Mouse (Mus musculus) E14TG2a.4 (cell line): Measurements from ENCODE around the gene Ifnar1.

ENCODE experiments used
- CTCF ChIP-seq: conservative IDR thresholded peaks from 2 replicates; pipeline ENCODE4 v1.5.1; 2014; ENCODE audit warnings: low read length
- NANOG ChIP-seq: IDR thresholded peaks from 2 replicates; pipeline ENCODE4 v1.6.1; 2014; ENCODE audit warnings: borderline replicate concordance, low read length, mixed read lengths
- POU5F1 ChIP-seq: IDR thresholded peaks from 2 replicates; pipeline ENCODE4 v1.6.1; 2014; ENCODE audit warnings: low read length, borderline replicate concordance

DNA sequence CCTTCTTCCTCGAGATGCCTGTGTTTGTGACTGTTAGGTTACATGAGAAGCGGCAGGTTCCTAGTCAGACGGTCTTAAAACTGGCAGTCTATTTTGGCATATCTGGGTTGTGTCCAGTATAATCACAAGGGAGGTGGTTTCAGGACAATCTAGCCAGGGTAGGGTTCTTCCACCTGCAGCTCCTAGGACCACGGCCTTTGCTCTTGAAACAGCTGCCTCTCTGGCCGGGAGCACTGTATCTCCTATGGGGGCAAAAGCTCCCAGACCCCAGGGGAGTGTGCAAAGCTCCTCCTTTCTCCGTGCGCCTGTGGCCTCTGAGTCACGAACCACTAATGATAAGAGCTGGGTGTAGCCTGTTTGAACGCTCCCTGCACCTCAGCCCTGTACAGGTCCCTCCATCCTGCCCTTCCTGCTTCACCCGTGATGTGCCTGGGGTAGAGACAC lies 66.1 kb downstream of the Ifnar1 start:
- TF ChIP-seq CTCF, result no peak
- TF ChIP-seq POU5F1, result no peak
- no peak for TF ChIP-seq NANOG
